Mouse (Mus musculus) mature B cell (primary cell): Measurements from ENCODE around the gene Actl11.

Source experiments
- in situ Hi-C: fragments of 300-500 bp; cut with MboI; formaldehyde crosslinking; loops from 2 replicates; pipeline ENCODE4 v1.14.3; 2019

Gene Actl11

GRCm38 (mm10) chr9:107923021-107923420 is 5.2 kb upstream of the Actl11 start:
- in situ Hi-C loops: no loop called here

- in situ Hi-C loops: no loop called here
Observed at GRCm38 (mm10) chr9:107923956-107924355, 4.3 kb upstream of the Actl11 start.

- in situ Hi-C loops: no loop called here
Observed at GRCm38 (mm10) chr9:107925251-107925650, 3.0 kb upstream of the Actl11 start.

- in situ Hi-C loops: no loop called here
Observed at GRCm38 (mm10) chr9:107926920-107927420, 1.3 kb upstream of the Actl11 start.

- in situ Hi-C loops: no loop called here
Observed at GRCm38 (mm10) chr9:107927749-107928148, 520 bp upstream of the Actl11 start.

GRCm38 (mm10) chr9:107932221-107932620 is 4.0 kb downstream of the Actl11 start:
- in situ Hi-C loops: no loop called here

GRCm38 (mm10) chr9:107934146-107934545 is 5.9 kb downstream of the Actl11 start:
- in situ Hi-C loops: no loop called here

- in situ Hi-C loops: no loop called here
Observed at GRCm38 (mm10) chr9:107935374-107935773, 7.1 kb downstream of the Actl11 start, which contains the start of gene Camkv. TSS of gene Camkv (plus strand) at chr9:107935674.

GRCm38 (mm10) chr9:107935790-107936214 is 7.5 kb downstream of the Actl11 start:
- in situ Hi-C loops: no loop called here

GRCm38 (mm10) chr9:107936215-107936822 is 8.1 kb downstream of the Actl11 start:
- in situ Hi-C loops: no loop called here

- in situ Hi-C loops: no loop called here
Observed at GRCm38 (mm10) chr9:107936831-107937230, 8.6 kb downstream of the Actl11 start.

GRCm38 (mm10) chr9:107947241-107948194 is 19.2 kb downstream of the Actl11 start:
- in situ Hi-C loops: no loop called here

GRCm38 (mm10) chr9:107949184-107949921 is 21.1 kb downstream of the Actl11 start:
- in situ Hi-C loops: no loop called here

GRCm38 (mm10) chr9:107949922-107950235 is 21.6 kb downstream of the Actl11 start, which contains the start of gene Traip:
TSS of gene Traip (plus strand) at chr9:107950136.
- in situ Hi-C loops: no loop called here

- in situ Hi-C loops: no loop called here
Observed at GRCm38 (mm10) chr9:107950460-107951355, 22.4 kb downstream of the Actl11 start.

- in situ Hi-C loops: no loop called here
Observed at GRCm38 (mm10) chr9:107955613-107956289, 27.5 kb downstream of the Actl11 start.

GRCm38 (mm10) chr9:107957141-107957540 is 28.9 kb downstream of the Actl11 start:
- in situ Hi-C loops: no loop called here

- in situ Hi-C loops: no loop called here
Observed at GRCm38 (mm10) chr9:107959896-107960295, 31.6 kb downstream of the Actl11 start.

GRCm38 (mm10) chr9:107960928-107961327 is 32.7 kb downstream of the Actl11 start:
- in situ Hi-C loops: no loop called here

- in situ Hi-C loops: no loop called here
Observed at GRCm38 (mm10) chr9:107961351-107961762, 33.1 kb downstream of the Actl11 start.
